In the genomic region with DNA sequence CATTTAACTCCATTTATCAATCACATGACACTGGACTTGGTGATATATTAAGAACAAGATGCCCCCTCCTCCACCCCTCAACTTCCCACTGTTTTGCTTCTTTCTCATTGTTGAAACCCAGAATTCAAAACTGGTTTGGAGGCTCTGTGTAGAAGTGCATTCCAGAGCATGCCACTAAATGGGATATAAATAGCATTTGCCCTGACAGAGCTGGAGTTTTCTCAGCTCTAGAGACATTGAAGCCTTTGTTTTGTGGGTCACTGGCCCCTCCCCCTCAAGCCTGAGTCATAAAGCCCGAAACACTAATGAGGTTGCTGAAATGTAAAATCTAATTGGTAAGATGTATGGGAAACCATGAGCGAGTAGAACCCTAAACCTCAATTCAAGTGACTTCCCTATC, we compare ENCODE assay signal across 9 mouse cellular contexts.
DNase-seq lines count a peak whose midpoint lies in the region; ATAC-seq and TF ChIP-seq lines count a peak whose summit lies in the region.
"Had no signal": no experiment of that assay in that cellular context is flagged by ENCODE, and none has a peak within 500 bp of the region (broad histone marks: within the 10 kb centered on the region; RNA-seq: fewer than 3 reads in every experiment).

No protein-coding gene starts in this region.

- no peak overlapping the region for H3K9ac ChIP-seq in kidney, embryonic 16.5 days (replicated peaks; ENCODE audit: low read length)
- H3K9ac ChIP-seq: embryonic facial prominence, embryonic 15.5 days had no signal

- peak; percentile 70 for ATAC-seq in kidney, embryonic 16.5 days (ENCODE audit: low FRiP score, low TSS enrichment)
- peak; percentile 89 for ATAC-seq in Patski

- no peaks in the 10 kb centered on the region for H3K27me3 ChIP-seq in kidney, embryonic 16.5 days (ENCODE audit: insufficient read depth, low read length)
- no peaks in the 10 kb centered on the region for H3K27me3 ChIP-seq in Patski
- H3K27me3 ChIP-seq: embryonic facial prominence, embryonic 15.5 days had no signal

- WGBS in kidney, embryonic 16.5 days = 43% methylated on average over 2 of the region's 2 CpGs

- H3K4me2 ChIP-seq in kidney, embryonic 16.5 days (replicated peaks; ENCODE audit: low read depth, low read length) = no peak overlapping the region
- H3K4me2 ChIP-seq: embryonic facial prominence, embryonic 15.5 days had no signal

- CTCF ChIA-PET in Patski (lab: Charles Lee) = interaction anchor here (1.1 to 2.9 kb wide), 3 partner anchors 10 to 57 kb away, joined by 3 to 8 read pairs (median 4); no protein-coding TSS in a partner anchor

- DNase-seq in kidney, postnatal 25 days = no peak
- DNase-seq in Patski (ENCODE audit: low read depth, low spot score) = peak; percentile 81
- peak; percentile 58 for DNase-seq in embryo, embryonic 10 days (ENCODE audit: low spot score)
- peak; percentile 41 for DNase-seq in hindlimb bud, embryonic 11.5 days (ENCODE audit: extremely low spot score, low read depth, low spot score)
- DNase-seq in testis, postnatal 14 days (ENCODE audit: low spot score) = no peak
- DNase-seq in left cerebral cortex, postnatal 4 days = no peak
- DNase-seq: layer of hippocampus, postnatal 36 days had no signal

- H3K36me3 ChIP-seq in kidney, embryonic 16.5 days (ENCODE audit: insufficient read depth, low read length) = no peaks in the 10 kb centered on the region
- H3K36me3 ChIP-seq: embryonic facial prominence, embryonic 15.5 days had no signal

- 0 out of 2 replicates have a peak overlapping the region, but pooled peaks have one; percentile 40 for H3K27ac ChIP-seq in kidney, embryonic 16.5 days (ENCODE audit: low read length)
- H3K27ac ChIP-seq: embryonic facial prominence, embryonic 15.5 days had no signal

- H3K9me3 ChIP-seq in kidney, embryonic 16.5 days (ENCODE audit: low read length) = no peaks in the 10 kb centered on the region
- H3K9me3 ChIP-seq: embryonic facial prominence, embryonic 15.5 days had no signal

- intact Hi-C loops in left cerebral cortex, postnatal 4 days (cut with DNase I) = no loop called here

- peaks cover 10% of the 10 kb centered on the region; the same call in 1 of the 2 replicates for H3K4me1 ChIP-seq in kidney, embryonic 16.5 days (ENCODE audit: insufficient read depth, low read length)
- H3K4me1 ChIP-seq: embryonic facial prominence, embryonic 15.5 days had no signal

- H3K4me3 ChIP-seq in kidney, embryonic 16.5 days (ENCODE audit: low read length) = no peak overlapping the region
- H3K4me3 ChIP-seq: embryonic facial prominence, embryonic 15.5 days had no signal

- no peak for TF ChIP-seq CTCF in Patski (IDR thresholded peaks at IDR 0.05)

- in situ Hi-C loops in Patski (cut with MboI; ENCODE audit: low pct_unique_long_range_greater_than_20kb) = no loop called here

- POLR2A ChIA-PET in Patski (lab: Charles Lee) = interaction anchor here (1.0 kb wide), 1 partner anchor 572 kb away, joined by 3 read pairs; no protein-coding TSS in a partner anchor

Comparison
In these comparisons a context has a peak if more than half of its experiments do, and no peak if none do; other contexts are left out.
1. DNase-seq: peak in Patski (single experiment), embryo, embryonic 10 days (single experiment) and hindlimb bud, embryonic 11.5 days (single experiment); none in kidney, postnatal 25 days (0 of 2), testis, postnatal 14 days (single experiment) and left cerebral cortex, postnatal 4 days (single experiment).